Mouse (Mus musculus) heart, postnatal 36 days (tissue): ENCODE results near the gene Rap1b. TPM values are rescaled to one million over a fixed set of nuclear protein-coding genes. Genes with fewer than 3 reads are reported as not detected.

Experiments
- total RNA-seq, 2 experiments: library from RNA; stranded (reverse); gene quantifications; 2 replicates each; pipeline ENCODE4 v1.2.3; 2021

Gene Rap1b
- total RNA-seq, 2 experiments from 2014 or later = 50.7 to 63.9 TPM

Other genes starting within 250 kb of the Rap1b start
- 1 to 10 TPM; 3.7 to 3.9 TPM for gene Cpm, start 216.5 kb downstream of the Rap1b start, total RNA-seq
- 10 to 100 TPM; 46.9 to 48.2 TPM for gene Mdm2, start 135.3 kb downstream of the Rap1b start, total RNA-seq
- 1 to 10 TPM; 6.4 to 8.8 TPM for gene Slc35e3, start 99.7 kb downstream of the Rap1b start, total RNA-seq
- 1 to 10 TPM; 6.6 to 9.0 TPM for gene Nup107, start 53.3 kb downstream of the Rap1b start, total RNA-seq